Mouse (Mus musculus) limb, embryonic 13.5 days (tissue): ENCODE measurements around the gene Srr. TPM values are rescaled to one million over a fixed set of nuclear protein-coding genes. Genes with fewer than 3 reads are reported as not detected.

Experiments
- ATAC-seq: fragments of 200-750 bp; cut with Nextera tagmentation; 2 replicates; pipeline ENCODE4 v1.8.0; 2017; ENCODE audit warnings: low read depth, moderate number of reproducible peaks, moderate TSS enrichment; ENCODE audit not compliant: low FRiP score
- H3K27ac ChIP-seq: fragments of 300-500 bp; sonication (generic); 2 replicates; pipeline ENCODE4 v1.5.1; 2015; ENCODE audit warnings: inconsistent platforms, mild to moderate bottlenecking, moderate library complexity
- H3K27me3 ChIP-seq: fragments of 300-500 bp; sonication (generic); 2 replicates; pipeline ENCODE4 v1.6.1; 2015; ENCODE audit warnings: mild to moderate bottlenecking, inconsistent platforms
- H3K36me3 ChIP-seq: fragments of 300-500 bp; sonication (generic); 2 replicates; pipeline ENCODE4 v1.6.1; 2015; ENCODE audit warnings: inconsistent platforms, mild to moderate bottlenecking, moderate library complexity
- H3K4me1 ChIP-seq: fragments of 300-500 bp; sonication (generic); 2 replicates; pipeline ENCODE4 v1.6.1; 2015; ENCODE audit warnings: inconsistent platforms
- H3K4me2 ChIP-seq: fragments of 300-500 bp; sonication (generic); replicated peaks from 2 replicates; pipeline ENCODE4 v1.6.1; 2015; ENCODE audit warnings: inconsistent platforms, mild to moderate bottlenecking, moderate library complexity
- H3K4me3 ChIP-seq: fragments of 300-500 bp; sonication (generic); 2 replicates; pipeline ENCODE4 v1.5.1; 2015; ENCODE audit warnings: moderate library complexity, mild to moderate bottlenecking, inconsistent platforms
- H3K9ac ChIP-seq: fragments of 300-500 bp; sonication (generic); 2 replicates; pipeline ENCODE4 v1.6.1; 2015; ENCODE audit warnings: mild to moderate bottlenecking, inconsistent platforms
- H3K9me3 ChIP-seq: fragments of 300-500 bp; sonication (generic); 2 replicates; pipeline ENCODE4 v1.6.1; 2016; ENCODE audit warnings: inconsistent platforms
- WGBS: fragments of 180-500 bp; shearing (Covaris S2); methylation state at CpG from one replicate; pipeline ENCODE4 v1.1.7; 2015; 5-methylcytosine and 5-hydroxymethylcytosine counted together
- polyA plus RNA-seq: library from polyadenylated mRNA; unstranded; fragments of >200 nt; fragmentation: Nextera tagmentation; extraction: Ambion mirVana; gene quantifications from 2 replicates; pipeline ENCODE4 v1.2.1, GENCODE M21; 2015

Srr gene
- polyA plus RNA-seq, 1 experiment from 2014 or later, result 29.2 TPM

- H3K4me2 ChIP-seq, result no peak overlapping the region
- 95% methylated on average over 7 of the region's 7 CpGs for WGBS
- no peaks in the 10 kb centered on the region for H3K9me3 ChIP-seq
- no peaks in the 10 kb centered on the region for H3K27me3 ChIP-seq
- no peak overlapping the region for H3K27ac ChIP-seq
- H3K36me3 ChIP-seq, result peaks cover 60% of the 10 kb centered on the region
- peaks cover 14% of the 10 kb centered on the region for H3K4me1 ChIP-seq
- no peak for ATAC-seq
- H3K9ac ChIP-seq, result no peak overlapping the region
- no peak overlapping the region for H3K4me3 ChIP-seq
Observed at GRCm38 (mm10) chr11:74930391-74930790, 4.6 kb upstream of the Srr start.

- Histone ChIP-seq H3K27ac (no peak overlapping the region), H3K4me3 (no peak overlapping the region), H3K9me3 (no peaks in the 10 kb centered on the region), H3K4me1 (peaks cover 23% of the 10 kb centered on the region), H3K9ac (no peak overlapping the region), H3K36me3 (peaks cover 47% of the 10 kb centered on the region), H3K4me2 (no peak overlapping the region), H3K27me3 (no peaks in the 10 kb centered on the region)
- no peak for ATAC-seq
- WGBS, result 95% methylated on average over 4 of the region's 4 CpGs
Observed at GRCm38 (mm10) chr11:74929111-74929510, 3.4 kb upstream of the Srr start.

- Histone ChIP-seq H3K27ac (no peak overlapping the region), H3K9me3 (no peaks in the 10 kb centered on the region), H3K4me1 (peaks cover 24% of the 10 kb centered on the region), H3K4me2 (peak overlapping the region; percentile 72; the same call in 1 of the 2 replicates), H3K4me3 (no peak overlapping the region), H3K36me3 (peaks cover 29% of the 10 kb centered on the region), H3K27me3 (no peaks in the 10 kb centered on the region), H3K9ac (no peak overlapping the region)
- 91% methylated on average over 2 of the region's 2 CpGs for WGBS
- no peak for ATAC-seq
Observed at GRCm38 (mm10) chr11:74927236-74927725, 1.5 kb upstream of the Srr start.

- Histone ChIP-seq H3K27me3 (no peaks in the 10 kb centered on the region), H3K9ac (peak overlapping the region; percentile 95), H3K4me2 (peak overlapping the region; percentile 72), H3K4me3 (peak overlapping the region; percentile 94), H3K9me3 (no peaks in the 10 kb centered on the region), H3K27ac (peak overlapping the region; percentile 96), H3K36me3 (peaks cover 23% of the 10 kb centered on the region), H3K4me1 (peaks cover 24% of the 10 kb centered on the region)
- 6% methylated on average over 11 of the region's 11 CpGs for whole genome bisulfite sequencing
- peak; percentile 16; the same call in 1 of the 2 replicates for ATAC-seq
Observed at GRCm38 (mm10) chr11:74926388-74927005, 749 bp upstream of the Srr start.

- H3K9ac ChIP-seq, result peak overlapping the region; percentile 95; the same call in 1 of the 2 replicates
- H3K36me3 ChIP-seq, result peaks cover 4% of the 10 kb centered on the region
- H3K4me3 ChIP-seq, result no peak overlapping the region
- H3K4me1 ChIP-seq, result peaks cover 24% of the 10 kb centered on the region
- no peak overlapping the region for H3K27ac ChIP-seq
- no peaks in the 10 kb centered on the region for H3K27me3 ChIP-seq
- H3K4me2 ChIP-seq, result no peak overlapping the region
- H3K9me3 ChIP-seq, result no peaks in the 10 kb centered on the region
- ATAC-seq, result no peak
- WGBS, result 67% methylated on average over 4 of the region's 4 CpGs
Observed at GRCm38 (mm10) chr11:74924149-74924548, 1.6 kb downstream of the Srr start.

- H3K9me3 ChIP-seq, result no peaks in the 10 kb centered on the region
- no peak overlapping the region for H3K4me3 ChIP-seq
- no peaks in the 10 kb centered on the region for H3K27me3 ChIP-seq
- H3K9ac ChIP-seq, result no peak overlapping the region
- ATAC-seq, result no peak
- no peak overlapping the region for H3K27ac ChIP-seq
- no peak overlapping the region for H3K4me2 ChIP-seq
- WGBS, result 62% methylated on average over 6 of the region's 6 CpGs
- peaks cover 19% of the 10 kb centered on the region for H3K36me3 ChIP-seq
- peaks cover 2% of the 10 kb centered on the region; the same call in 1 of the 2 replicates for H3K4me1 ChIP-seq
Observed at GRCm38 (mm10) chr11:74919249-74919648, 6.5 kb downstream of the Srr start.

- Histone ChIP-seq H3K4me3 (no peak overlapping the region), H3K9me3 (no peaks in the 10 kb centered on the region), H3K27ac (no peak overlapping the region), H3K9ac (no peak overlapping the region), H3K36me3 (peaks cover 38% of the 10 kb centered on the region), H3K4me1 (no peaks in the 10 kb centered on the region), H3K27me3 (no peaks in the 10 kb centered on the region), H3K4me2 (no peak overlapping the region)
- no peak for ATAC-seq
- 85% methylated on average over 3 of the region's 3 CpGs for WGBS
Observed at GRCm38 (mm10) chr11:74912492-74912891, 13.3 kb downstream of the Srr start.

- H3K4me2 ChIP-seq, result no peak overlapping the region
- H3K27ac ChIP-seq, result no peak overlapping the region
- no peak overlapping the region for H3K4me3 ChIP-seq
- no peaks in the 10 kb centered on the region for H3K4me1 ChIP-seq
- ATAC-seq, result no peak
- no peaks in the 10 kb centered on the region for H3K9me3 ChIP-seq
- no peaks in the 10 kb centered on the region for H3K27me3 ChIP-seq
- no peak overlapping the region for H3K9ac ChIP-seq
- 88% methylated on average over 4 of the region's 4 CpGs for WGBS
- H3K36me3 ChIP-seq, result peaks cover 59% of the 10 kb centered on the region
Observed at GRCm38 (mm10) chr11:74909978-74910377, 15.8 kb downstream of the Srr start.

- Histone ChIP-seq H3K27ac (no peak overlapping the region), H3K36me3 (peaks cover 71% of the 10 kb centered on the region), H3K9me3 (no peaks in the 10 kb centered on the region), H3K27me3 (no peaks in the 10 kb centered on the region), H3K4me3 (no peak overlapping the region), H3K4me1 (no peaks in the 10 kb centered on the region), H3K9ac (no peak overlapping the region), H3K4me2 (no peak overlapping the region)
- 83% methylated on average over 12 of the region's 12 CpGs for WGBS
- ATAC-seq, result no peak
Observed at GRCm38 (mm10) chr11:74908618-74909399, 16.9 kb downstream of the Srr start.

GRCm38 (mm10) chr11:74907850-74908249 is 17.9 kb downstream of the Srr start:
- H3K27ac ChIP-seq, result no peak overlapping the region
- 97% methylated on average over 6 of the region's 6 CpGs for WGBS

GRCm38 (mm10) chr11:74902416-74902815 is 23.3 kb downstream of the Srr start:
- no peak overlapping the region for H3K4me3 ChIP-seq
- H3K9ac ChIP-seq, result no peak overlapping the region
- no peaks in the 10 kb centered on the region for H3K27me3 ChIP-seq
- H3K4me1 ChIP-seq, result peaks cover 19% of the 10 kb centered on the region
- no peak overlapping the region for H3K4me2 ChIP-seq
- no peak overlapping the region for H3K27ac ChIP-seq
- no peaks in the 10 kb centered on the region for H3K9me3 ChIP-seq
- WGBS, result 90% methylated on average over 5 of the region's 5 CpGs
- ATAC-seq, result no peak
- H3K36me3 ChIP-seq, result peaks cover 78% of the 10 kb centered on the region

More at GRCm38 (mm10) chr11:74907850-74908249, 17.9 kb downstream of the Srr start:
- no peaks in the 10 kb centered on the region for H3K9me3 ChIP-seq
- no peak for ATAC-seq
- no peak overlapping the region for H3K4me3 ChIP-seq
- no peak overlapping the region for H3K4me2 ChIP-seq
- H3K36me3 ChIP-seq, result peaks cover 80% of the 10 kb centered on the region
- no peaks in the 10 kb centered on the region for H3K27me3 ChIP-seq
- no peaks in the 10 kb centered on the region for H3K4me1 ChIP-seq
- H3K9ac ChIP-seq, result no peak overlapping the region

GRCm38 (mm10) chr11:74901555-74901954 is 24.2 kb downstream of the Srr start:
- H3K9ac ChIP-seq, result no peak overlapping the region
- H3K9me3 ChIP-seq, result no peaks in the 10 kb centered on the region
- peaks cover 70% of the 10 kb centered on the region for H3K36me3 ChIP-seq
- no peak overlapping the region for H3K4me2 ChIP-seq
- H3K27me3 ChIP-seq, result no peaks in the 10 kb centered on the region
- no peak for ATAC-seq
- 96% methylated on average over 6 of the region's 6 CpGs for WGBS
- H3K27ac ChIP-seq, result no peak overlapping the region
- peaks cover 19% of the 10 kb centered on the region for H3K4me1 ChIP-seq
- H3K4me3 ChIP-seq, result no peak overlapping the region
